Mouse (Mus musculus) brain, adult 2 months (tissue): ENCODE data around the gene Sec61b.

Experiments
- DNase-seq: peaks from one replicate; pipeline ENCODE4 v3.0.0; 2011; ENCODE audit warnings: low read depth, low spot score

Gene Sec61b

DNA sequence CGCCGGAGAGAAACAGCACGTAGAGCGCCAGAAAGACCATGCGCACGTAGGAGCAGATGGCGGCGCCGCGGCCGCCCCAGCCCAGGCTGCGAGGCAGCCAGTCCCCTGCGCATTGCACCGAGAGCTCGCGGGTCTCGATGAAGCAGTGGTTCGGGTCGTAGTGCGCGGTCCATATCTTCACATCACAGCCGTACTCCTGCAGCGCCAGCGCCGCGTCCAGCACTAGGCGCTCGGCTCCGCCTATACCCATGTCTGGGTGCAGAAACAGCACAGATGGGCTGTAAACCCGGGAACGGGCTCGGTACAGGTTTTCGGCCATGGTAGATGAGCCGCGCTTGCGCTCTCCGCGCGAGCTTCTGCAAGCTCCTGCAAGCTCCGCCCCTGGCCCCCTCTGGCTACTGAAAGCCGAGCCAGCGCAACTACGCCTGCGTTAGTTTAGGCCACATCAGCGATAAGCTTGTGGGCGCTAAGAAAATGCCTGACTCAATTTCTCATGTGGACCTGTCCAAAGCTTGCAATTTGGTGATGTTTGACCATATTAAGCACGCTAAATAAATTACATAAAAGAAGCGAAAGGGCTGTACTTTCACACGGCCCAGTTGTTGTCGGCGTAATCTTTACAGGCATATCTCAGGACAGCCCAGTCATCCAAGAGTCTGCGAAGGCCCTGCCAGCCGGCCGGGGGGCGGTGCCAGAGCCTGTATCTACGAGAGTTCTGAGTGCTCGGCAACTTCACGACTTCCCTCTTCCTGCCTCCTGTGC is at the start of gene Sec61b, which contains the start of gene Alg2:
Gene Sec61b, plus strand, starts transcription at position 691 of the 762 bp plus-strand sequence.
Gene Alg2, minus strand, starts transcription at position 366 of the 762 bp plus-strand sequence.
- peak; percentile 100 for DNase-seq

GRCm38 (mm10) chr4:47425247-47425830 is 49.1 kb upstream of the Sec61b start:
- no peak for DNase-seq

DNA sequence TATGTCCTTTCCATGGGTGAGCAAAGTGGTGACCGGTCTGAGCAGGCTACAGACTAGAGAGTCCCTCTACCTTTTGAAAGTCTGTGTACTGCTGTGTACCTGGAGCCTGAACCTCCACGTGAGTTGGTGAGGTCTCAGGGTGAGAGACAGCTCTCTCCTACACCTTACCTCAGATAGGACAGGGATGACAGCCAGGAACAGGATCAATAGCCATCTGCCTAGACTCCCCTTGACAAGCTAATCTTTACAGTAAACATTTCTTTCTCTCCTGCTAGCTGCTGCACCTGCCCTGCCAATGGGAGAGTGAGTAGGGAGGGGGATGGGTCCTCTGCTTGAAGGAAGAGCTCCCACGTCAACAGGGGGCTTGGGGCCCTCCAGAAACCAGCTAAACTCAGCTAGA is 46.9 kb upstream of the Sec61b start:
- DNase-seq, result no peak

DNA sequence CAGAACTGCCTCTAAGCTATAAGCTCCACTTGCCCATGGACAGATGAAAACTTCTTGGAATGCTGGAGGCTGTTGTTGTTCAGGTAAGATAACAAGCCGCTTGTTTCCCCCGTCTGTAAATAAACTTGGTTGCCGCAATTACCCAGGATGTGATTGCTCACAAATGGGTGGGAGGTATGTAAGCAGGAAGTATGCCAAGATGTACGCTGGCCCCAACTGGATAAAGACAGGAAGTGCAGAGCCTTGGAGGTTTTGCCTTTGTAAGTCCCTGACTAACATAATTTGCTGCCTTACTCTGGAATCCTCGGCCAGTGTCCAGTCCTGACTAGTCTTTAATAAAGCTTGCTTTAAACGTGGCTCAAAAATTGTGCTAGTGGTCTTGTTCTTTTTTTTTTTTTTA is 43.9 kb upstream of the Sec61b start:
- no peak for DNase-seq

DNA sequence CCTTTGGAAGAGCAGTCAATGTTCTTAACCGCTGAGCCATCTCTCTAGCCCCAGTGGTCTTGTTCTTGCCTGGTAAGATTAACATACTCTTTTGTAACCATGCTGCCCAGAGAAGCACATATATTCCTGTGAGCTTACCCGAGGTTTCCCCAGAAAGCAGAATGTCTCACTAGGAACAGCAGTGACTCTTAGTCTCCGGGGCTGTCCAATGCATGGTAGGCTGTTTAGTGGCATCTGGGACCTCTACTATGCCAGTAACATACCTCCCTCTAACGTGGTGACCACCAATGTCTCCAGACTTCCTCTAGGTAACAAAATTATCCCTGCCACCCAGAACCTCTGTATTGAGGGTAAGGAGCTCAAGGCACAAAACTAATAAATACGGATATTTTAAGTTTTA is 43.4 kb upstream of the Sec61b start:
- no peak for DNase-seq

DNA sequence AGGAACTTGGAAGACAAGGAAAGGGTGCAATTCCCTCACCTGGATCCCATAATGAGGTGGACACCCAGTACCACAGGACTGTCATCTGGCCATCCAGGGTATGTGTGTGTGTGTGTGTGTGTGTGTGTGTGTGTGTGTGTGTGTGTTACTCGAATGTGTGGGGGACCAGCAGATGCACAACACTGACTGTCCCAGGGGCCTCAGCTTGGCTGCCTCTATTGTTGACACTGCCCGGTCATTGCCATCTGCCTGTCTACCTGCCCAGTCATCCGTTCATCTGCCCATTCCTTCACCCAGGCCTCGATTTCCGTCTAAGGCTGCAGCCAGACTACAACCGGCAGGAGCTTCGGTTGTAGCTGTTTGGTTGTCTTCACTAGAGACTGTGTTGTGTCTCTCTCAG is 41.7 kb upstream of the Sec61b start:
- DNase-seq, result no peak

DNA sequence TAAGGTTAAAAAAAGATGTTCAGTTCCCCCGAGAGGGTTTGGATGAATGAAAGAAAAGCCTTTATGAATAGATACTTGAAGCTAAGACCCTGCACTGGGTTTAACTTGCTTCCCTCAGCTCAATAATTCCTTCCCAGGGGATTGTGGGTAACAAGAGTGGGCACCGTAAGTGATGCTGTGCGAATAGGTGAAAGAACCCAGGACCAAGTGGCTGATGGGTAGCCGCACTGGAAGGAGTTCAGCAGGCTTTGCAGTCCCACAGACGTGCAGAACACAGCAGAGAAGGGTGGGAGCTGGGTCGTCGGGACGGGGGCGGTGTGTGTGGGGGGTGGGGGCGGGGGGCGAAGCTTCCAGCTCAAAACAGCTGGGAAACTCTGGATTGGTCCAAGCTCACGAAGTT is 39.3 kb upstream of the Sec61b start:
- no peak for DNase-seq

DNA sequence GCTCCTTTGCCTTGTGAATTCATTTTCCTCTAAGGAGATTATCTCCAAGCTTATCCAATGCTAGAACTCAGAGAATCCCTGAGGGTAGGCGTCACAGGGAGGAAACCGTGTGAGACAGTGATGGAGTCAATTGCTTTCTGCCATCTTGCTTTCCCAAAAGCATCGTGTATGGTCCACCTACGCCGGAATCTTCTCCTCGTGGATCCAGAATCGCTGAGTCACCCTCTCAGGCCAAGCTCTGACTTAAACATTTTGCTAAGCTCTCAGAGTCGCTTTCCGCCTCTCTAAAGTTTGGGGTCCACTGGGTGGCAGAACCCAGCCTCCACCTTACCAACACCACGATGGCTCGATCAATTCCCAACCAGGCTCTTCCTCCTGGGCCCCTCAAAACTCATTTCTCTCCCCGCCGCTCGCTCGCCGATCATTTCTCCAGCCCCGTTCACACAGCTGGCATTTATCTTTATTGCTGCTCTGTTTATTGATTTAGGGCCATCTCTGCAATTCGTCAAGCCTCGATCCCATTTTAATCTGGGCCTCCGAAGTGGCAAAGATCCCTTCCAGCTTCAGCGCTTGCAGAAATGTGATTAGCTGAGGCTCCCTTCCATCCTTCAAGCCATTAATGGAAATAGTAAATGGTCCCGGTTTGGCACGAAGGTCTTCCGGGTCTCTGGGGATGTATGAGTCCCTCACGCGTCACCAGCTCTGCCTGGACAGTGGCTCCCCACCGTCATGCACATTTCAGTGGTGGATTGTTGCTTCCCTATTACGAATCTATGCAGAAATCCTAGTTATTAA is 38.7 kb upstream of the Sec61b start:
- DNase-seq, result no peak

DNA sequence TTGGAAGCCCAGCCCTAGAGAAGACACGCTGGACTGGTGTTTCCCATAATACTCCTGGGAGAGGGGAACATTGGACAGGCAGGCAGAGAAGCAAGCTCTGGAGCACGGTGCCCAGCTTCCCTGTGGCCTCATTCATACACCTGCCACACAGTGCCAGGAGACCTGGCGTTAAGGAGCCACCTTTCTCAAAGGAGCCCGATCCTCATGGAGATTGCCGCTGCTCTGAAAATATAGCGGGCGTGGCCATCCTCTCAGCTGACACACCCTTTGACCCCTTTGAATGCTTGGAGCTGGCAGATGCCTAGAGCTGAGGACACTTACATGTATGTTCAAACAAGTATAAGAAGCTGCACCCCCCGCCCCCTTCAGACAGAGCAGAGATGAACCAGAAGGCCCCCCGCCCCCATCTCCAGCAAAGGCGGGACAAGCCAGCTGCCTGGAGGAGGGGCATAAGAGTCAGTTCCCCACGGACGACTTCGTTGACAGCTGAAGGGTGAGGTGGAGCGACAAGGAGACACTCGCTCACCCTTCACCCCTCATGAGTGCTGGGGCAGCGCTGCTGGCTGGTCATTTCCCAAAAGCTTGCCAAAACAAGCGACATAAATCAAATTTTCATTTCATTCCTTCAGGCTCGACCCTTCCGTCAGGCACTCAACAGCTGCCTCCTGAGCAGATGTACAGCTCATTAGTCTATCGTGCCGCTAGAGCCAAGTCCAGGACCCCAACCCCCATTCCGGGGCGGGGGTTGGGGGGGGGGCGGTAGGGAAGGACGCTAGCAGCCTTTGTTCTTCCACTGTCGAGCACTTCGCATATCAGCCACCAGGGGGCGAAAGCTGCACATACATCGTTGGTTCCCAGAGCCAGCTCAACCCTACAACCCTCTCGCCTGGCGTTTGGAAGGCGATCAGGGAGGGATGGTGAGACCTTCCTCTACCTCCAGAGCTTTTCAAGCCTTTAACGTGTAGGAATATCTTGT is 36.8 kb upstream of the Sec61b start:
- DNase-seq, result peak; percentile 95

DNA sequence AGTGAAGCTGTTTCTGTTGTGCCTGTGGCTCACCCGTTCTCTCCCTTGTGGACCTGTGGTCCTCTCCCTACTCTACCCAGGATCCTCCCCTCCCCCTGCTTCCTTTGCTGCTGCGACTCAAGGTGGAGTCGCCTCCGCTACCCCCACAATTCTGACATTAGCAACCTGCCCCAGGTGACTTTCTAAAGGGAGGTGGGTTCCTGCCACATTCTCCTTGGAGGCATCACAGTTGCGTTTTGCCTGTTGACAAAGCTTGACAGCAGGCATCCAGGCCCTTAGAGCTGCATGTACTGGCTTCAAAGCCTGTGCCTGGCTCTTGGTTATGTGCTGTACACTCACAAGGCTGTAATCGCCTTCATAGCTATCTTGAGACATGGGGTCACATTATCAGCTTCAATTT is 35.5 kb upstream of the Sec61b start:
- DNase-seq, result no peak

- peak; percentile 75 for DNase-seq
Observed at GRCm38 (mm10) chr4:47440951-47441350, 33.5 kb upstream of the Sec61b start.

- no peak for DNase-seq
Observed at GRCm38 (mm10) chr4:47448526-47448925, 25.9 kb upstream of the Sec61b start.

DNA sequence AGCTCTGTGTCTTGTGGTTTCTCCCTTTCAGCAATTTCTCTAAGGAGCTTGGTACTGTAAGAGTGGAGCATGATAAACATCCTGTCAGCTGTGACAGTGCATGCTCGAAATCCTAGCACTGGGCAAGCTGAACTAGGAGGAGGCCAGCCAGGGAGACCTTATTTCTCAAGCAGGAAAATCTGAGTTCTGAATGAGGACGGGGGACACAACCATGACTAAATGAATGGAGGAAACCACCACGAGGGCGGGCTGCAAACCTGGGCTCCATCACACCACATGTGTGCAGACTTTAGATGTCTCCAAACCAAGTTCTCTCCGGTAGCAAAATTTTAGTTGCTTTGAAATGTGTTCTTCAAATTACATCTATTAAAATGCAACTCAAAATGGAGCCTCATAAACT is 25.3 kb upstream of the Sec61b start:
- DNase-seq, result no peak

DNA sequence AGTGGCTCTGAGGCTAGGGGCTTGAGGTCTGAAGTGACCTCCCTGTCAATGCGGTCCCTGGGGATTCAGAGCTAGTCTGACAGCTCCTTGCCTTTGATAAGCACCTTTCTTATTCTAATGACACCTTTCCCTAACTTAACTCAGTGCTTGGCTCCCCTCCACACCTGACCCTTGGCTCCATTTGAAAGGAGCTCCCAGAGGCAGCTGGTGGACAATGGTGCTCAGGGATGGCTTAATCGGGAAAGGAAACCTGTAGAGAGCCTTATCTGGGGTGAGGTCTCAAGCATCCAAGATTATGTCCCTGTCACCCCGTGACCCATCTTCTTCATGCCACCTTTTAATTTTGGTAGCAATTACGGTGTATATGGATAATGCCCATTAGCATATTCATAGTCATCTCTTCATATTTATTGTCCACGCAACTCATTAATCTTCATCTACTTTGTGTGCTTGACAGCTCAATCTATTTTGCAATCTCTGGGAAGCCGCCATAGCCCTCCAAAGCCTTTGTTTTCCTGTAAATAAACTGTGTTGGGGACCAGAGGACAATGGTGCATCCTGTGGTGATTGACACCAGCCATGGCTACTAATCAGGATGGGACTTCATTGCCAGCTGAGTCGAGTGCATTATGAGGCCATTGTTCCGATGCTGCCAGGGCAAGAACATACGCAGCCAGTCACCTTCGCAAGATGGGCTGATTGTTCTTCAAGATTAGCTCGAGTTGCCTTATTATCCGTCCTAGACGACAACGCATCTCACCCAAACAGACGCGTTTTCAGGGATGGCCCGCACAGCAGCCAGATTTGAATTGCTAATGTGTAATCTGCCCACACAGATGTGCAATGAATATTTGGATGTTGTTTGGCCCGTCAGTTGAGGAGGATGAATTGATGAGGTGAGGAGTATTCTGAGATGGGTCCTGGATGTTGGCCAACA is 24.6 kb upstream of the Sec61b start:
- DNase-seq, result no peak

- DNase-seq, result no peak
Observed at GRCm38 (mm10) chr4:47467196-47467595, 7.3 kb upstream of the Sec61b start.

- DNase-seq, result no peak
Observed at GRCm38 (mm10) chr4:47473586-47473967, 881 bp upstream of the Sec61b start.

DNA sequence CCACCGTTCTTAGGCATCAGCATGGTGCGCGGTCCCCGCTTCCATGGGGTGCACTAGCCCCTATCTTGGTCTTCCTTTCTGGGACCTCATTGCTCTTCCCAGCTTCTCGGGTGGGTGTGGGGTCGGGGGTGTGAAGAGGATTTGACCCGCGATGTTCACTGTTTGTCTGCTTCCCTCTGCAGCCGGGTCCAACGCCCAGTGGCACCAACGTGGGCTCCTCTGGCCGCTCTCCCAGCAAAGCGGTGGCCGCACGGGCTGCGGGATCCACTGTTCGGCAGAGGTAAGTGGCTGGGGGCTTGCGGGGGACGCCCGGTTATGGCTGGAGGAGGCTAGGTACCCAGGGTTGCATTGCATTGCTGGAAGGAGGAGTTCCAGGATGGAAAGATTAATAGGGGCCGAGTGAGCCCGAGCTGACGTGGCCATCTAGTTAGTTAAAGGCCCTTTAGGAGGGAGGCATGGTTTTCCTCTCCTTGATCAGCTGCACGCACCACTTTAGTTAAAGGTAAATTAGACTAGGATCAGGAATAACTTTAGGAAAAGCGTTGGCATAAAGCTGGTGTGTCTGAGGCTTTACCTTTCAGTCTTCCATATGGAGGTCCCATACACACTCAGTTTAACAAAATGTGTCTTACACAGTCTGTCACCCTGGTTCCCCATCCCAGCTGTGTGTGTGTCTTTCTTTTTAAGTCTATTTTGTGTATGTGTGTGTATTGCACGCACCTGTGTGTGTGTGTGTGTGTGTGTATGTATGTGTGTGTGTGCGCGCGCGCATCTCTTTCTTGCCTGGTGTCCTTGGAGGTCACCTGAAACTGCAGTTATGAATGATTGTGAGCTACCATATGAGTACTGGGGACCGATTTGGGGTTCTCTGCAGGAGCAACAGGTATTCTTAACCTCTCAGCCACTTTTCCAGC is 529 bp downstream of the Sec61b start:
- DNase-seq, result no peak

DNA sequence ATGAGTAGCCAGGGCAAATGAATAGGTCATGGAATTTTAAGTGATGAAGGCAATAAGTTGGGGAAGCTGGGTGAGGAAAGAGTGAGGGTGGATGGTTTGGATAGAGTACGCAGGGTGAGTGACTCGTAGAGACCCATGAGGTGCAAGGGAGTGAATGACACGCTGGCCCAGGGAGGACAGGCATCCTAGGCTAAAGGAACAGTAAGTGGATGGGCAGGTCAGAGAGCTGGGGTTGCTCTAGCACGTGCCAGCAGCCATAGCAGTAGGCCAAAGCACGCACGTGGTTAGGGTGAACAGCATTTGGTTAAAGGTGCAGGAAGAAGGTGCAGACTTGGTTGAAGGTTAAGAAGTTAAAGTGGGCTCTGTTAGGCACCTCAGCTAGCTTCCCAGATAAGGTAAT is 3.1 kb downstream of the Sec61b start:
- no peak for DNase-seq

GRCm38 (mm10) chr4:47480095-47480494 is 5.6 kb downstream of the Sec61b start:
- no peak for DNase-seq
